Mouse (Mus musculus) hindbrain, embryonic 14.5 days (tissue): ENCODE data around the gene Amdhd2. TPM values are rescaled to one million over a fixed set of nuclear protein-coding genes. Genes with fewer than 3 reads are reported as not detected.
A peak's percentile ranks its signal among the peaks of the same experiment; 100 is the strongest.

Experiments
- ATAC-seq: fragments of 200-750 bp; cut with Nextera tagmentation; 2 replicates; pipeline ENCODE4 v1.8.0; 2017; ENCODE audit warnings: moderate number of reproducible peaks, mild to moderate bottlenecking, moderate TSS enrichment, moderate library complexity; ENCODE audit not compliant: low FRiP score
- DNase-seq: peaks from one replicate; pipeline ENCODE4 v3.0.0-alpha.2; 2015; ENCODE audit warnings: low spot score
- H3K27ac ChIP-seq: fragments of 300-500 bp; sonication (generic); 2 replicates; pipeline ENCODE4 v1.5.1; 2014; ENCODE audit warnings: mild to moderate bottlenecking, moderate library complexity
- H3K27me3 ChIP-seq: fragments of 300-500 bp; sonication (generic); 2 replicates; pipeline ENCODE4 v1.6.1; 2014; ENCODE audit warnings: mild to moderate bottlenecking, low read length, mixed read lengths; ENCODE audit not compliant: control insufficient read depth, insufficient read depth
- H3K36me3 ChIP-seq: fragments of 300-500 bp; sonication (generic); replicated peaks from 2 replicates; pipeline ENCODE4 v1.6.1; 2014; ENCODE audit not compliant: control insufficient read depth, insufficient read depth
- H3K4me1 ChIP-seq: fragments of 300-500 bp; sonication (generic); replicated peaks from 2 replicates; pipeline ENCODE4 v1.6.1; 2014; ENCODE audit warnings: antibody characterized with exemption, low read length, mixed read lengths; ENCODE audit not compliant: control insufficient read depth, insufficient read depth
- H3K4me2 ChIP-seq: fragments of 300-500 bp; sonication (generic); replicated peaks from 2 replicates; pipeline ENCODE4 v1.6.1; 2014; ENCODE audit warnings: mild to moderate bottlenecking, moderate library complexity
- H3K4me3 ChIP-seq: fragments of 300-500 bp; sonication (generic); replicated peaks from 2 replicates; pipeline ENCODE4 v1.5.1; 2014; ENCODE audit warnings: mild to moderate bottlenecking, low read length
- H3K9ac ChIP-seq: fragments of 300-500 bp; sonication (generic); 2 replicates; pipeline ENCODE4 v1.6.1; 2014
- H3K9me3 ChIP-seq: fragments of 300-500 bp; sonication (generic); 2 replicates; pipeline ENCODE4 v1.6.1; 2016; ENCODE audit warnings: low read length; ENCODE audit not compliant: control insufficient read depth
- WGBS: fragments of 180-500 bp; shearing (Covaris S2); extraction: QIAGEN DNeasy Blood & Tissue Kit; methylation state at CpG from one replicate; pipeline ENCODE4 v1.1.7; 2014; 5-methylcytosine and 5-hydroxymethylcytosine counted together
- polyA plus RNA-seq: library from polyadenylated mRNA; unstranded; fragments of >200 nt; fragmentation: Nextera tagmentation; extraction: Ambion mirVana; gene quantifications from 2 replicates; pipeline ENCODE4 v1.2.1, GENCODE M21; 2014

The Amdhd2 gene
- 29.1 and 30.6 TPM in 2 replicates for polyA plus RNA-seq

DNA sequence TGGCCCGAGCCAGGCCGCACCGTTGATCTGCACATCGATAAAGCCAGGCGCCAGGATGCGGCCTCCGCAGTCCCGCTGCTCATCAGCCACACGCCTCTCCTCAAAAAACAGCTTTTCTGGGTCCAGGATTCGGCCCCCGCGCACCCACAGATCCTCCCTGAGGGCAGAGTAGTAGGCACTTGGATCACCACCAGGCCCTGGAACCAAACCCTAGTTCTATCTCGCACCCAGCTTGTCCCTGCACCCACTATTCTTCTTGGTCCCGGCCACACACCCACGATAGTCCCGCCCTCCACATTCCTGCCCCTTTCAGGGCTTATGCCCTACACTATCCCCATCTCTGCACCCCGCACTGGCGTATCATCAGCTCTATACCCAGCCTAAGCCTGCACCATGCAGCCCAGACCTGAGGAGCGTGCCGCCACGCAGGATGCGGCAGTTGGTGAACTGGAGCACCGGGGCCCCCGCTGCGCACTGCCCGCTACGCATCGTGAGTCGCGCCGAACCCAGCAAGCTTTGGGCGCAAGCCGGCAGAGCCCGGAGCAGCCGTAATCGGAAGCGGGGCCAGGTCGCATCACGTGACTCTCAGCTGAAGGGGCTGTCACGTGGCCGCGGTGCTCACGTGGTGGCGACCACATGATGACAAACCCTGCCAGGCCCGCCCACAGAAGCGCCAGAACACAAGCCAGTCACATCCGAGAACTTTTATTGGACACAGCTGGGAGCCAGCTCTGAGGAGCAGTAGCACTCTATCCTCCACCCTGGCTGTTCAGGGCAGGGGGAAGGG is at the start of gene Amdhd2:
TSS of gene Amdhd2 (minus strand) at position 591 of the 787 bp plus-strand sequence.
- Histone ChIP-seq H3K4me3 (peak within 1 kb of the TSS; percentile 79), H3K36me3 (peaks cover 24% of the 10 kb centered on the region), H3K27me3 (no peaks in the 10 kb centered on the region), H3K4me1 (peaks cover 26% of the 10 kb centered on the region), H3K27ac (peak within 1 kb of the TSS; percentile 84), H3K9me3 (no peaks in the 10 kb centered on the region), H3K4me2 (peak within 1 kb of the TSS; percentile 99), H3K9ac (peak within 1 kb of the TSS; percentile 86)
- WGBS: 2% methylated on average over 47 of the region's 47 CpGs
- peak; percentile 91 for ATAC-seq
- DNase-seq: peak; percentile 97

DNA sequence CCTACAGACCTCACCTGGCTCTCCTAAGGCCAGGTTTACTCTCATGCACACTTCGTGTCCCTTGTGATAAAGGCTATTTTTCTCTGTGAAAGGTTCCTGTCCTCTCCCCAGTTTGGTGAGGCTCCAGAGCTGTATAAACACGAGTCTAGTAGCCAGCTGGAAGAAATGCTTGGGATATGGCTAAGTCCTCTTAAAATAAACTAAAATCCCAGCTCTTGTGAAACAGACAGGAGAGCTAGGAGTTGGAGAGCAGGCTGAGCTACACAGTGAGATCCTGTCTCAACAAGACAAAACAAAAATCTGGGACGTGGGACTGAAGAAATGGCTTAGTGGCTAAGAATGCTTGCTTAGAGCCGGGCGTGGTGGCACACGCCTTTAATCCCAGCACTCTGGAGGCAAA is 49.6 kb upstream of the Amdhd2 start:
- ATAC-seq (no peak), DNase-seq (no peak)
- H3K36me3 ChIP-seq: peaks cover 30% of the 10 kb centered on the region
- no peak overlapping the region for H3K4me2 ChIP-seq
- H3K27ac ChIP-seq: no peak overlapping the region
- peaks cover 31% of the 10 kb centered on the region for H3K4me1 ChIP-seq
- H3K9ac ChIP-seq: no peak overlapping the region
- H3K9me3 ChIP-seq: no peaks in the 10 kb centered on the region
- no peaks in the 10 kb centered on the region for H3K27me3 ChIP-seq
- 78% methylated on average over 6 of the region's 6 CpGs for WGBS
- H3K4me3 ChIP-seq: no peak overlapping the region

DNA sequence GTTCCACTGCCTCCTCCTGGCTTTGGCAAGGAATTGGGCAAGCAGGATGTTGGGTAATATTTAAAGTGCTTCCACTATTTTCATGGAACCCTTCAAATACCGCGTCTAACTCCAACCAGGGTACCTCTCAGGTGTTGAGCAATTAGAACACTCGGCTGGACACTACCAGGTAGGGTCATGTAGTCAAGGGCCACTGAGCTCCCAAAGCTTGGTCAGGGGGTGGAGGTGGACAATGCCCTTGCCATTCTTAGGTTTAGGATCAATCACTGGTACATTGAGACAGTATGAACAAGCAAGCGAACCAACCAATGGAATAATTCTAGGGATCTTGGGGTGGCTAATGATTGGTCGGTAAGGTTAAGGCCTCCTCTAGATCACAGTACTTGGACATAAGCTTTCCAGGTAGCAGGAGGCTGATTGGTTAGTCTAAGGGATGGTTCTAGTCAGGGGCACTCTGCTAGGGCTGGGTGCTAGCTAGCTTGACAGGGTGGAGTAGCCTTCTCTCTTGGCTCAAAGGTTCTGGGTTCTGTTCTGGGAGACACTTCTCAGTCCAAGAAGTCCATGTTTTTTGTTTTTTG is 49.0 kb upstream of the Amdhd2 start:
- Histone ChIP-seq H3K4me1 (peaks cover 38% of the 10 kb centered on the region), H3K27me3 (0 out of 2 replicates have a peak, but pooled peaks cover 3% of the 10 kb centered on the region), H3K4me2 (peak overlapping the region; percentile 99), H3K9ac (peak overlapping the region; percentile 95; the same call in 1 of the 2 replicates), H3K27ac (0 out of 2 replicates have a peak overlapping the region, but pooled peaks have one; percentile 27), H3K36me3 (peaks cover 26% of the 10 kb centered on the region), H3K9me3 (no peaks in the 10 kb centered on the region), H3K4me3 (peak overlapping the region; percentile 60)
- DNase-seq (no peak), ATAC-seq (no peak)
- 34% methylated on average over 5 of the region's 5 CpGs for WGBS

DNA sequence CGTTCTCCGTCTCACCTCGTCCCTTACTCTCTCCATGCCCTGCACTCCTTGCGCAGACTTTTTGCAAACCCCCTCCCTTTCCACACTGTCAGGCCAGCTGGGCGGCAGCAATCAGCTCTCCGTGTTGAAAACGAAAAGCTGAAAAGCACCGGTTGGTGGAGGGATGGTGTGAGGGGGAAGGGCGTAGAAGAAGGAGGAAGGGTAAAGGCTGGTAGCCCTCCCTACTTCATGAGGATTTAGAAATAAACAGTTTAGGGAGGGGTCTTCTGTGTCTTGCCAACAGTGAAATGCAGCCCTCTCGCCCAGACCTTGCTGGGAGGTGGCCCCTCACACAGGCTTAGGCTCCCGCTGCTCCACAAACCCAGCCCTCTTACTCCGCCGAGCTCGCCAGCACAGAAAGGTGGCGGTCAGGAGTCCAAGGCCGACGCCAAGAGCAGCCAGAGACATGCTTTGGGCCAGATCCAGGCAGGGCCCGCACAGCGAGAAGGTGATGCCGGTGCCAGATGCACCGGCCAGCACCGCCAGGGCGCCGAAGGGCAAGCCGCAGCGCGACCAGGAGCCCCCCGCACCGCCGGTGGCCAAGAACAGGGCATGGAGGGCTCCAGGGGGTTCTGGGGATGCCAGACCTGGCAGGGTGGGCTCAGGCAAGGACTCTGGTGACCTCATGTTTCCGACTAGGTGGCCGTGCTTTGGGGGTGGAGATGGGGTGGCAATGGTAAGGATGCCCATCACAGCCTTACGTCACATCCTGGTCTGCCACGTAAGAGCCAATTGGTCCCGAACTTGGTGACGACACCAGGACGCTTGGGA is 48.3 kb upstream of the Amdhd2 start:
- Histone ChIP-seq H3K4me2 (peak overlapping the region; percentile 99), H3K4me3 (peak overlapping the region; percentile 60), H3K9me3 (no peaks in the 10 kb centered on the region), H3K27ac (peak overlapping the region; percentile 86), H3K9ac (peak overlapping the region; percentile 95), H3K27me3 (0 out of 2 replicates have a peak, but pooled peaks cover 4% of the 10 kb centered on the region), H3K4me1 (peaks cover 45% of the 10 kb centered on the region), H3K36me3 (peaks cover 20% of the 10 kb centered on the region)
- 2% methylated on average over 37 of the region's 37 CpGs for whole genome bisulfite sequencing
- peak; percentile 66 for ATAC-seq
- DNase-seq: peak; percentile 86

DNA sequence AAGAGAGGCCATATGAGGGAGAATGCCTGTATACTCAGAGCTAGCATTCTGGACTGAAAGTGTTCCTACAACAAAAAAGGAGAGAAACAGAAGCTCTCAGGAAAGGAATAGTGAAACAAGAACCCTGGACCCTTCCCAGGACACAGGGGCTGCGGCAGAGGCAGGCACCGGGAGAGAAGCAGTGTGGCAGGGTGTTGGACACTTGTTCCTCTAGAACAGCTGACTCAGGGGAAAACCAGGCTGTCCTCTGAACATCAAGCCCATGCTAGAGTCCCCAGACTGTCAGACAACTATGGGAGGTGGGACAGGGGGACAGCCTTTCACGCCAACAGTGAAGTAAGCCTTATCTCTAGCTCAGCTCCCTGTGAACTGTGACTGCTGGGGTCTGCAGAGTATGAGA is 47.0 kb upstream of the Amdhd2 start:
- Histone ChIP-seq H3K27me3 (0 out of 2 replicates have a peak, but pooled peaks cover 4% of the 10 kb centered on the region), H3K4me3 (no peak overlapping the region), H3K4me2 (no peak overlapping the region), H3K9me3 (no peaks in the 10 kb centered on the region), H3K27ac (no peak overlapping the region), H3K9ac (no peak overlapping the region), H3K4me1 (peaks cover 57% of the 10 kb centered on the region), H3K36me3 (peaks cover 8% of the 10 kb centered on the region)
- ATAC-seq (no peak), DNase-seq (no peak)
- WGBS: 89% methylated on average over 3 of the region's 3 CpGs

DNA sequence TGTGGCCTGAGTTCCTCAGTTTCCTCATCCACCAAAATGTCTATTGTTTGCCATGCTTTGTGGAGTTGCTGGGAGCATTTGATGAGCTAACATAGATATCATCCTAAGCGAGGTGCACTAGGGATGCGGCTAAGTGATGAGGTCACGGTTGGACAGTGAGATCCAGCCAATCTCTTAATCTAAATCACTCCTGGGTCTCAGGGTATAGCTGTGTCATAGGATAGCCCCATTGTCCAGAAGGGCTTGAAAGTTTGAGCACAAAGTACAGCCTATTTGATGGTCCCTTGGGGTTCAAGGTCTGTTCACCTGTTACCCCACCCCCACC is 46.3 kb upstream of the Amdhd2 start:
- H3K9ac ChIP-seq: peak overlapping the region; percentile 59; the same call in 1 of the 2 replicates
- H3K4me2 ChIP-seq: peak overlapping the region; percentile 95
- peaks cover 58% of the 10 kb centered on the region for H3K4me1 ChIP-seq
- H3K4me3 ChIP-seq: peak overlapping the region; percentile 35; the same call in 1 of the 2 replicates
- 69% methylated on average over 3 of the region's 3 CpGs for WGBS
- peak overlapping the region; percentile 66 for H3K27ac ChIP-seq
- no peaks in the 10 kb centered on the region for H3K9me3 ChIP-seq
- ATAC-seq (no peak), DNase-seq (no peak)
- 0 out of 2 replicates have a peak, but pooled peaks cover 4% of the 10 kb centered on the region for H3K27me3 ChIP-seq
- peaks cover under 1% of the 10 kb centered on the region; the same call in 1 of the 2 replicates for H3K36me3 ChIP-seq

DNA sequence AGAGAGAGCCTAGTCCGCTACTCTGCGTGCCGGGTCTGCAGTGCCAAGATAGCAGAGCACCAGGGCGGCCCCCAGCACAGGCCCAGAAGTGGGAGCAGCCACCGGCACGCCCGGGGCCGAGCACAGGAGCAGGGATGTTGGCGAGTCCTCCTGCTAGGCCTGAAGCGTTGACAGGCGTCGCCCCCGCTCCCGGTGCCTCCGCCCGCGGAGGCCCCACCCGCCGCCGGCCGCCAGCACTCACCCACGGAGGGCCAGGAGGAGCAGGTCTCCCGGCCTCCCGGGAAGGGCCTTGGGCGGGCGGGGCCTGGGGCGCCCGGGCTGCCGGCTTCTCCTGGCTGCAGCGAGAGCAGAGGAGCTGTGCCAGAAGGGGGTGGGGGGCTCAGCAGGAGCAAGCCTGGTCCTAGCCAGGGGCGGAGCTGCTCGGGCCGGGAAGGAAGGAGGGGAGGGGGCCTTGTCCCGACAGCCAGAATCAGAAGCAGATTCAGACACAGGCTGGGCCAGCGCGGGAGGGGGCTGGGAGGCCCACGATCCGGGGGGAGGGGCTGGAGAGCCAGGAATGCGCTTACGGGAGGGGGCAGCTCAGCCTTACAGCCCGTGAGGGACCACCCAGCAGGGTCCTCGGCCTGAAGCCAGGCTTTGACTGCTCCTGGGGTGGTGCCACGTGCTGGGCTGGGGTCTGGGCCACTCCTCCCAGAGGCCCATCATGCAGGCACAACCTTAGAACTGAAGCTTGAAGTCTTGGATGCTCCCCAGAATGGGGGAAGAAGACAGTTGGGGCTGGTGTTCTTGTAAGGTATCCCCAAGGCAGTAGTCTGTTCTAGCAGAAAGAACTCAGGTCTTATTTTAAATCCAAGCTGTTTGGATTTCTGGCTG is 45.7 kb upstream of the Amdhd2 start, which contains the start of gene Ntn3:
TSS of gene Ntn3 (minus strand) at position 489 of the 873 bp plus-strand sequence.
- H3K4me1 ChIP-seq: peaks cover 64% of the 10 kb centered on the region
- no peaks in the 10 kb centered on the region for H3K9me3 ChIP-seq
- 2% methylated on average over 31 of the region's 43 CpGs for WGBS
- H3K4me2 ChIP-seq: peak within 1 kb of the TSS; percentile 95
- DNase-seq (peak; percentile 60), ATAC-seq (peak; percentile 38)
- H3K9ac ChIP-seq: peak within 1 kb of the TSS; percentile 59
- 0 out of 2 replicates have a peak, but pooled peaks cover 4% of the 10 kb centered on the region for H3K27me3 ChIP-seq
- peak within 1 kb of the TSS; percentile 35 for H3K4me3 ChIP-seq
- peak within 1 kb of the TSS; percentile 66 for H3K27ac ChIP-seq
- no peaks in the 10 kb centered on the region for H3K36me3 ChIP-seq

DNA sequence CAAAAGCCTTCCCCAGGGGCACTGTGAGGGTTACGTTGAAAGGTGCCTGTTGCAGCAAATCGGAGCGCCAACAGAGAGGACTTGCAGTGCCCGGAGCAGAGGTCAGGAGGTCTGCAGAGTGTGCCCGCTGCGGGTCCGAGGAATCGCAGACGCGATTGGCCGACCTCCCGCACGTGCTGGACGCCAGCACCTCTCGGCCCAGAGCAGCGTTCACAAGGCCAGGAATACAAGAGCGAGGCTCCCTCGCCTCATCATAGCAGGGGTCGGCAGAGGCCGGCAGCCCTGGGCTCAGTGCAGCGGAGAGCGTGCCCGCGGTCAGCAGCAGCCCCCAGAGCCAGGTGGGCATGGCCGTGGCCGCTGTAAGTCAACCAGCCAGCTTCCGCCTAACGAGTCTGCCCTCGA is 45.1 kb upstream of the Amdhd2 start:
- DNase-seq: no peak
- Histone ChIP-seq H3K27me3 (0 out of 2 replicates have a peak, but pooled peaks cover 4% of the 10 kb centered on the region), H3K4me3 (peak overlapping the region; percentile 35), H3K9ac (peak overlapping the region; percentile 59), H3K9me3 (no peaks in the 10 kb centered on the region), H3K36me3 (no peaks in the 10 kb centered on the region), H3K27ac (peak overlapping the region; percentile 66), H3K4me2 (peak overlapping the region; percentile 95), H3K4me1 (peaks cover 71% of the 10 kb centered on the region)
- WGBS: 2% methylated on average over 29 of the region's 29 CpGs
- no peak for ATAC-seq
